Mouse (Mus musculus) midbrain, embryonic 11.5 days (tissue): Measurements from ENCODE around the gene Prc1. TPM values are rescaled to one million over a fixed set of nuclear protein-coding genes. Genes with fewer than 3 reads are reported as not detected.
A peak's percentile ranks its signal among the peaks of the same experiment; 100 is the strongest.

Experiments
- ATAC-seq: fragments of 200-750 bp; cut with Nextera tagmentation; 2 replicates; pipeline ENCODE4 v1.8.0; 2017; ENCODE audit warnings: moderate TSS enrichment, moderate library complexity; ENCODE audit not compliant: low FRiP score
- DNase-seq: peaks from one replicate; pipeline ENCODE4 v3.0.0; 2015; ENCODE audit warnings: low spot score; ENCODE audit errors: missing footprints
- H3K27ac ChIP-seq: fragments of 300-500 bp; sonication (generic); 2 replicates; pipeline ENCODE4 v1.5.1; 2014; ENCODE audit warnings: low read depth, low read length
- H3K27me3 ChIP-seq: fragments of 300-500 bp; sonication (generic); 2 replicates; pipeline ENCODE4 v1.6.1; 2014; ENCODE audit warnings: mild to moderate bottlenecking, low read length, moderate library complexity, mixed read lengths; ENCODE audit not compliant: control insufficient read depth, insufficient read depth
- H3K36me3 ChIP-seq: fragments of 300-500 bp; sonication (generic); 2 replicates; pipeline ENCODE4 v1.6.1; 2014; ENCODE audit warnings: mild to moderate bottlenecking, low read length, moderate library complexity, mixed read lengths; ENCODE audit not compliant: control insufficient read depth, insufficient read depth
- H3K4me1 ChIP-seq: fragments of 300-500 bp; sonication (generic); 2 replicates; pipeline ENCODE4 v1.6.1; 2014; ENCODE audit warnings: low read length; ENCODE audit not compliant: control insufficient read depth, insufficient read depth
- H3K4me2 ChIP-seq: fragments of 300-500 bp; sonication (generic); 2 replicates; pipeline ENCODE4 v1.6.1; 2014; ENCODE audit warnings: mild to moderate bottlenecking, moderate library complexity
- H3K4me3 ChIP-seq: fragments of 300-500 bp; sonication (generic); 2 replicates; pipeline ENCODE4 v1.5.1; 2014; ENCODE audit warnings: low read depth, low read length
- H3K9ac ChIP-seq: fragments of 300-500 bp; sonication (generic); 2 replicates; pipeline ENCODE4 v1.6.1; 2014; ENCODE audit warnings: low read length
- H3K9me3 ChIP-seq: fragments of 300-500 bp; sonication (generic); 2 replicates; pipeline ENCODE4 v1.6.1; 2016; ENCODE audit warnings: low read length; ENCODE audit not compliant: control insufficient read depth
- WGBS: fragments of 180-500 bp; shearing (Covaris S2); extraction: QIAGEN DNeasy Blood & Tissue Kit; methylation state at CpG from one replicate; pipeline ENCODE4 v1.1.7; 2014; 5-methylcytosine and 5-hydroxymethylcytosine counted together
- polyA plus RNA-seq: library from polyadenylated mRNA; unstranded; fragments of >200 nt; fragmentation: Nextera tagmentation; extraction: Ambion mirVana; gene quantifications from 2 replicates; pipeline ENCODE4 v1.2.1, GENCODE M21; 2014

Gene Prc1
- polyA plus RNA-seq, 1 experiment from 2014 or later: 232 TPM

- H3K4me2 ChIP-seq: no peak overlapping the region
- ATAC-seq: no peak
- peaks cover 8% of the 10 kb centered on the region for H3K36me3 ChIP-seq
- H3K9me3 ChIP-seq: peaks cover 3% of the 10 kb centered on the region; the same call in 1 of the 2 replicates
- H3K4me1 ChIP-seq: no peaks in the 10 kb centered on the region
- WGBS: 86% methylated on average over 10 of the region's 10 CpGs
- H3K27ac ChIP-seq: no peak overlapping the region
- H3K9ac ChIP-seq: no peak overlapping the region
- H3K4me3 ChIP-seq: no peak overlapping the region
- no peaks in the 10 kb centered on the region for H3K27me3 ChIP-seq
- no peak for DNase-seq
Measured at GRCm38 (mm10) chr7:80280032-80280431, 14.2 kb upstream of the Prc1 start.

DNA sequence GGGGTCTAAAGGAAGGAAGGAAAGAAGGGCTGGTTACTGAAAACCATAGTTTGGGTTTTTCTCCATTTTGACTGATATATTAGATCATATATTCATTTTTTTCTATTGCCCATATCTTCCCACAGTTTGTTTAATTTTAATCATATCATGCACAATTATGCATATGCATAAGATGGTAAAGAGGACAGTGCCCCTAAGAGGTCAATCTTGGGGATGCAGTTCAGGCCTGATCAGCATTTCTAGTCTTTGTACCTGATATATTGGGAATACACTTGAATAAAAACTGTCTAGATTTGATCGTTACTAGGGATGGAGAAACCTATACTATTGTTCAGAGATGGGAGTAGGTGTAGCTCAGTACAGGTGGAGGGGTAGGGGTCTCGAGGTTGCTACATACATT, 13.3 kb upstream of the Prc1 start:
- 92% methylated on average over 2 of the region's 2 CpGs for WGBS
- no peak overlapping the region for H3K4me3 ChIP-seq
- H3K4me1 ChIP-seq: no peaks in the 10 kb centered on the region
- no peaks in the 10 kb centered on the region for H3K9me3 ChIP-seq
- DNase-seq (no peak), ATAC-seq (no peak)
- H3K4me2 ChIP-seq: no peak overlapping the region
- no peak overlapping the region for H3K27ac ChIP-seq
- peaks cover 3% of the 10 kb centered on the region; the same call in 1 of the 2 replicates for H3K36me3 ChIP-seq
- H3K9ac ChIP-seq: no peak overlapping the region
- H3K27me3 ChIP-seq: no peaks in the 10 kb centered on the region

- Histone ChIP-seq H3K9ac (no peak overlapping the region), H3K36me3 (peaks cover 2% of the 10 kb centered on the region; the same call in 1 of the 2 replicates), H3K9me3 (no peaks in the 10 kb centered on the region), H3K4me2 (no peak overlapping the region), H3K4me3 (no peak overlapping the region), H3K4me1 (no peaks in the 10 kb centered on the region), H3K27ac (no peak overlapping the region), H3K27me3 (no peaks in the 10 kb centered on the region)
- no peak for DNase-seq
- 83% methylated on average over 3 of the region's 3 CpGs for WGBS
- no peak for ATAC-seq
Measured at GRCm38 (mm10) chr7:80281646-80282045, 12.6 kb upstream of the Prc1 start.

GRCm38 (mm10) chr7:80283226-80283918, 10.9 kb upstream of the Prc1 start:
- Histone ChIP-seq H3K27me3 (no peaks in the 10 kb centered on the region), H3K36me3 (peaks cover 4% of the 10 kb centered on the region), H3K9me3 (no peaks in the 10 kb centered on the region), H3K4me1 (no peaks in the 10 kb centered on the region), H3K27ac (no peak overlapping the region), H3K4me2 (no peak overlapping the region), H3K4me3 (no peak overlapping the region), H3K9ac (no peak overlapping the region)
- DNase-seq (no peak), ATAC-seq (no peak)
- 88% methylated on average over 3 of the region's 3 CpGs for WGBS

DNA sequence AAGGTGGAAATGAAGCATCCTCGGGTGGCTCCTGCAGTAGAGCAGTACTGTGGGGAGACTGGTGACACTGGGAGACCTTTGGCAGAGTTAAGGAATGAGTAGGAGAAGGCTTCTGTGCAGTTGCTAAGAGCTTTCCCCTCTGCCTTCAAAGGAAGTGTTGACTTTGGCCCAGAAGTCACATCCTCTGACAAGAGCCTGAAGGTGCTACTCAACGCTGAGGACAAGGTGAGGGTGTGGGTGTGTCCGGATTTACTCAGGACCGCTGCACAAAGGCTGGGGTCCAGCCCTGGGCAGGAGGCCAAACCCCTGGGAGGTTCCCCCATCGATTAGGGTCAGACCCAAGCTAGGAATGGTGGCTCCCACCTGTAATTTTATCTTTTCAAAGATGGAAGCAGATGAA, 9.9 kb upstream of the Prc1 start:
- H3K9me3 ChIP-seq: no peaks in the 10 kb centered on the region
- 90% methylated on average over 5 of the region's 5 CpGs for WGBS
- H3K4me2 ChIP-seq: no peak overlapping the region
- H3K4me1 ChIP-seq: no peaks in the 10 kb centered on the region
- DNase-seq (no peak), ATAC-seq (no peak)
- H3K27me3 ChIP-seq: no peaks in the 10 kb centered on the region
- no peak overlapping the region for H3K27ac ChIP-seq
- H3K36me3 ChIP-seq: peaks cover 4% of the 10 kb centered on the region
- no peak overlapping the region for H3K9ac ChIP-seq
- no peak overlapping the region for H3K4me3 ChIP-seq

DNA sequence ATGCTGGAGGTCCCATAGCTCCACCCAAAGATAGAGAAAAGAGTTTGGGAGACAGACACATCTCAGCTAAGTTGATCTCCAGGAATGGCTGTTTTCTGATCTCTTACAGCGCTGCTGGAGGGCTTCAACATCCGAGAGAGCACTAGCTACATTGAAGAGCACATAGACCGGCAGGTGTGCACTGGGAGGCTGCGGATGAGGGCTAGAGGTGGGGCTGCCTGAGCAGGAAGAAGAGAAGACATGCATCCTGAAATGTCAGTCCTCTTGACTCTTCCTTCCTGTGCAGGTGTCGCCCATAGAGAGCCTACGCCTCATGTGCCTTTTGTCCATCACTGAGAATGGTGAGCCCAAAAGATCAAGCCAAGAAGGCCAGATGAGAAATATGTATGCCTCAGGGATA, 8.5 kb upstream of the Prc1 start:
- no peak overlapping the region for H3K27ac ChIP-seq
- DNase-seq (no peak), ATAC-seq (no peak)
- peaks cover 8% of the 10 kb centered on the region for H3K36me3 ChIP-seq
- H3K4me1 ChIP-seq: no peaks in the 10 kb centered on the region
- H3K9ac ChIP-seq: no peak overlapping the region
- no peak overlapping the region for H3K4me2 ChIP-seq
- WGBS: 96% methylated on average over 6 of the region's 6 CpGs
- H3K9me3 ChIP-seq: no peaks in the 10 kb centered on the region
- no peaks in the 10 kb centered on the region for H3K27me3 ChIP-seq
- H3K4me3 ChIP-seq: no peak overlapping the region

DNA sequence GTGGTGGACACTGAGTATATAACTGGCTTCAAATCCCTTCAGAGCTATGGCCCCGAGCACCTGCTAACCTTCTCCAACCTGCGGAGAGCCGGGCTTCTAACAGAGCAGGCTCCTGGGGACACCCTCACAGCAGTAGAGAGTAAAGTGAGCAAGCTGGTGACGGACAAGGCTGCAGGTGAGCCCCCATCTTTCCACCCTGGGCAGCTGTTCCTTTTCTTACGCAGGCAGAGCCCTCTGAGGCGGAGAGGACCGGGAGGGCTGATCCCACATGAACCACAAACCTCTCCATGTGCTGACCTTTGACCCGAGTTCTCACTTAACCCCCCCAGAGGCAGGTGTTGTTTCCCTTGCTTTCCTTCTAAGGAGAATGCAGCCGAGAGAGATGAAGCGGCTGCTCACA, 6.5 kb upstream of the Prc1 start:
- H3K9me3 ChIP-seq: no peaks in the 10 kb centered on the region
- peaks cover 8% of the 10 kb centered on the region for H3K36me3 ChIP-seq
- 80% methylated on average over 10 of the region's 10 CpGs for WGBS
- H3K4me1 ChIP-seq: no peaks in the 10 kb centered on the region
- H3K27ac ChIP-seq: no peak overlapping the region
- ATAC-seq (no peak), DNase-seq (peak; percentile 77)
- no peak overlapping the region for H3K9ac ChIP-seq
- H3K4me3 ChIP-seq: no peak overlapping the region
- H3K27me3 ChIP-seq: no peaks in the 10 kb centered on the region
- no peak overlapping the region for H3K4me2 ChIP-seq

DNA sequence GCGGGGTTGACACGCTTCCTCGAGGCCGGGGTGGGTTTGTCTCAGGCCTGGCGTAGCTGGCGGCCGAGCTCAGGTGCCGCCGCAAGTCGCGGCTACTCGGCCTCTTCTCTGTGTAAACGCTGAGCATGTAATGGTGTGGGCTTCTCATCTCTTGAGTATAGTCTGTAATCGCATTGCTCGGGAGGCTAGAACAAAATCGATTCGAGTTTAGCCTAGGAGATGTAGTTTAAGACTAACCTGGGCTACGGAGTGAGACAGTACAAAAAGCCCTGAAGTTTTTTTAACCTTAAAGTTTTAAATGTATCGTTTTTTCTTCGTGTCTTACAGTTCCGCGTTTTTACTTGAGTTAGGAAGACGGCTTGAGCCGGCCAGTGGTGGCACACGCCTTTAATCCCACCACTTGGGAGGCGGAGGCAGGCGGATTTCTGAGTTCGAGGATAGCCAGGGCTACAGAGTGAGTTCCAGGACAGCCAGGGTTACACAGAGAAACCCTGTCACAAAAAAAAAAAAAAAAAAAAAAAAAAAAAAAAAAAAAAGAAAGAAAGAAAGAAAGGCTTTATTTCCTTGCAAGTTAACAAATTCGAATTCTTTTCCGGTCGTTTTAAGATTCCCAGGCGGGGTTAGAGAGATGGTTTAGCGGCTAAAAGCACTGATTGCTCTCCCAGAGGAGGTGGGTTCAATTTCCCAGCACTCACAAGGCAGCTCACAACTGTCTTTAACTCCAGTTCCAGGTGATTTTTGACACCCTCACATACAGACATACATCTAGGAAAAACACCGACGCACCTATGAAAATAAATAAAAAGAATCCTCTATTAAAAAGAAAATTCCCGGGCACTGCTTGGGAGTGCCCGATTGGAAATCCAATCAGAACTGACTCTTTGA, 756 bp downstream of the Prc1 start:
- peaks cover 4% of the 10 kb centered on the region; the same call in 1 of the 2 replicates for H3K36me3 ChIP-seq
- peak overlapping the region; percentile 83 for H3K4me3 ChIP-seq
- 10% methylated on average over 37 of the region's 37 CpGs for WGBS
- no peaks in the 10 kb centered on the region for H3K27me3 ChIP-seq
- ATAC-seq (no peak; the same call in none of the 2 replicates), DNase-seq (peak; percentile 87)
- H3K27ac ChIP-seq: peak overlapping the region; percentile 71
- peak overlapping the region; percentile 53 for H3K4me2 ChIP-seq
- no peaks in the 10 kb centered on the region for H3K9me3 ChIP-seq
- peak overlapping the region; percentile 84 for H3K9ac ChIP-seq
- H3K4me1 ChIP-seq: peaks cover 5% of the 10 kb centered on the region

DNA sequence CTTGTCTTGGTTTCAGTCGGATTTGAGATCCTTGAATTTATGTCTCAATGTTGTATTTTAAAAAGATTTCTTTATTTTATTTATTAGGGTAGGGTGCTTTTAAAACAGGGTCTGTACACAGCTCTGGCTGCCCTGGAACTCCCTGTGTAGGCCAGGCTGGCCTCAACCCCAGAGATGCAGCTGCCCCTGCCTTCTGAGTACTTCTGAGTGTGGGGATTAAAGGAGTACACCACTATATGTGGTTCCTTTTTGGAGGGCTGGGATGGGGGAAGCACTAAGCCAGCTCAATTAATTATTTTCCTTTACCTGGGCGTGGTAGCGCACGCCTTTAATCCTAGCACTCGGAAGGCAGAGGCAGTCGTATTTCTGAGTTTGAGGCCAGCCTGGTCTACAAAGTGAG, 2.2 kb downstream of the Prc1 start:
- Histone ChIP-seq H3K36me3 (peaks cover 7% of the 10 kb centered on the region; the same call in 1 of the 2 replicates), H3K27ac (no peak overlapping the region), H3K9me3 (no peaks in the 10 kb centered on the region), H3K4me2 (0 out of 2 replicates have a peak overlapping the region, but pooled peaks have one; percentile 53), H3K4me1 (peaks cover 5% of the 10 kb centered on the region), H3K9ac (no peak overlapping the region), H3K4me3 (no peak overlapping the region), H3K27me3 (no peaks in the 10 kb centered on the region)
- ATAC-seq (no peak), DNase-seq (peak; percentile 75)
- WGBS: 96% methylated on average over 6 of the region's 6 CpGs
